Mouse (Mus musculus): Measurements from ENCODE around the gene Atp5s. TPM values are rescaled to one million over a fixed set of nuclear protein-coding genes. Genes with fewer than 3 reads are reported as not detected.

Atp5s gene
- polyA plus RNA-seq, 1 experiment from 2014 or later: 42.6 TPM

MicroRNAs encoded within 50 kb of the gene (microRNA counts, 519-probe panel; counts per million panel counts)
- microRNA mmu-miR-681: not detected

Small RNA genes lying within 50 kb of the gene (microRNA-seq; reads per million reads assigned to microRNA genes)
- gene Mir681: not detected

Other genes starting within 250 kb of the Atp5s start
- 25.5 and 30.6 TPM in 2 replicates for gene Vcpkmt, start 141.9 kb upstream of the Atp5s start, polyA plus RNA-seq (2015; fragmentation: Nextera tagmentation; extraction: Ambion mirVana)
- 11.1 and 11.3 TPM in 2 replicates for gene Sos2, start 43.1 kb upstream of the Atp5s start, polyA plus RNA-seq (2015; fragmentation: Nextera tagmentation; extraction: Ambion mirVana)
- 14.4 and 15.3 TPM in 2 replicates for gene L2hgdh, start 77 bp upstream of the Atp5s start, polyA plus RNA-seq (2015; fragmentation: Nextera tagmentation; extraction: Ambion mirVana)
- gene Cdkl1, start 66.3 kb downstream of the Atp5s start, polyA plus RNA-seq (2015; fragmentation: Nextera tagmentation; extraction: Ambion mirVana): 13.2 and 16.5 TPM in 2 replicates
- gene Atl1, start 167.7 kb downstream of the Atp5s start, polyA plus RNA-seq (2015; fragmentation: Nextera tagmentation; extraction: Ambion mirVana): 159 and 167 TPM in 2 replicates
- 22.8 and 25.2 TPM in 2 replicates for gene Map4k5, start 168.2 kb downstream of the Atp5s start, polyA plus RNA-seq (2015; fragmentation: Nextera tagmentation; extraction: Ambion mirVana)

Data from hindbrain, embryonic 16.5 days (tissue).